9 mouse cellular contexts compared by ENCODE assay signal in the genomic region with DNA sequence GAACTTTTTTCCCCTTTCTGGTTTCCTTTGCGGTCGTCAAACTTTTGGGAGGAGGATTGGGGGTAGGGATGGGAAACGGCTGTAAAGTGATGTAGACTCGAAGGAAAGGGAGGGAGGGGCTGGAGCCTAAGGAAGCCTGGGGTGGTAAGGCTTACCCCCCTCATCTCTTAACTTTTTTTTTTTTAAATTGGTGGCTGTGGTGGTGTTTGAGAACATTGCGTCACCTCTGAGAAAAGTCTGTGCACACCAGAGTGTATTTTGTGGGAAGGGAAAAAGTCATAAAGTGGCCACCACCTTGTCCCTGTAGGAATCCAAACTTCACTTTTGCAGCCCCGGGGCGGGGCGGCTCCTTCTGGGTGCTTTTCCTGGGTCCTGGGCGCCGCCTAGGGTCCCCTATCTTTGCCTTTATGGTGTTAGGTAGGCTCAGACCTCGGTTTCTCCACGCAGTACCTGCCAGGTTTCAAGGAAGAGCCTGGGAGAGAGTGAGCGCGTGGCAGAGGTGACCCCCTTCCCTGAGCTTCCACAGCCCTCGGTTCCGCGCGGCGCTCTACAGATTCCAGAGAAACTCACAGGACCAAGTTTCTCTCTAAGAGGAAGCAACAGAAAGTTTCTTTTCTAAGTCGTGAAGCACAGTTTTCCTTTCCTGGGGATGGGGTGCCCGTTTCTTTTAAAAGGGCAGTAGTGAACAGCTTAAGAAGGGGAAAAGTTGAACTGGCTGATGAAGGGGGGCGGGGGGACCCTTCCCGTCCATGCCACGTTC. TPM values are rescaled to one million over a fixed set of nuclear protein-coding genes. Genes with fewer than 3 reads are reported as not detected.
A peak's percentile ranks its signal among the peaks of the same experiment; 100 is the strongest.
DNase-seq lines count a peak whose midpoint lies in the region; ATAC-seq and TF ChIP-seq lines count a peak whose summit lies in the region.
"Had no signal": no experiment of that assay in that cellular context is flagged by ENCODE, and none has a peak within 500 bp of the region (broad histone marks: within the 10 kb centered on the region; RNA-seq: fewer than 3 reads in every experiment).

No protein-coding gene starts in this region.

- 0% methylated on average over 24 of the region's 24 CpGs for WGBS in heart, postnatal 0 days
- under 1% methylated on average over 23 of the region's 24 CpGs for WGBS in limb, embryonic 14.5 days
- WGBS in midbrain, embryonic 16.5 days, result under 1% methylated on average over 24 of the region's 24 CpGs

- peak overlapping the region; percentile 87 for H3K27ac ChIP-seq in heart, postnatal 0 days (ENCODE audit: low read depth)
- H3K27ac ChIP-seq in limb, embryonic 14.5 days (replicated peaks; ENCODE audit: low read depth, low read length), result peak overlapping the region; percentile 97
- H3K27ac ChIP-seq in midbrain, embryonic 16.5 days (ENCODE audit: low read length), result no peak overlapping the region

- TF ChIP-seq CTCF in heart, postnatal 0 days (IDR thresholded peaks at IDR 0.05; ENCODE audit: low read depth), result no peak

- H3K4me3 ChIP-seq in heart, postnatal 0 days (ENCODE audit: low read depth, low read length), result peak overlapping the region; percentile 80
- H3K4me3 ChIP-seq in limb, embryonic 14.5 days (replicated peaks; ENCODE audit: low read length), result peak overlapping the region; percentile 88
- peak overlapping the region; percentile 72 for H3K4me3 ChIP-seq in midbrain, embryonic 16.5 days (ENCODE audit: low read depth, low read length)

- peaks cover 5% of the 10 kb centered on the region; the same call in 1 of the 2 replicates for H3K4me1 ChIP-seq in heart, postnatal 0 days (ENCODE audit: control insufficient read depth, insufficient read depth)
- H3K4me1 ChIP-seq in limb, embryonic 14.5 days (ENCODE audit: control insufficient read depth, insufficient read depth, low read length), result peaks cover 21% of the 10 kb centered on the region
- peaks cover 8% of the 10 kb centered on the region for H3K4me1 ChIP-seq in midbrain, embryonic 16.5 days (ENCODE audit: control insufficient read depth, insufficient read depth, low read length)

- peak overlapping the region; percentile 98 for H3K4me2 ChIP-seq in heart, postnatal 0 days (ENCODE audit: low read depth, low read length)
- H3K4me2 ChIP-seq in limb, embryonic 14.5 days (replicated peaks; ENCODE audit: low read depth, low read length, severe bottlenecking), result peak overlapping the region; percentile 92
- peak overlapping the region; percentile 98 for H3K4me2 ChIP-seq in midbrain, embryonic 16.5 days (ENCODE audit: low read length)

- peak overlapping the region; percentile 70 for H3K9ac ChIP-seq in heart, postnatal 0 days (replicated peaks; ENCODE audit: low read depth, low read length)
- peak overlapping the region; percentile 85 for H3K9ac ChIP-seq in limb, embryonic 14.5 days (ENCODE audit: low read depth, low read length, severe bottlenecking)
- H3K9ac ChIP-seq in midbrain, embryonic 16.5 days (ENCODE audit: low read depth, low read length), result peak overlapping the region; percentile 65; the same call in 1 of the 2 replicates

- peak; percentile 42 for ATAC-seq in heart, postnatal 0 days (ENCODE audit: insufficient read depth, low read depth)
- ATAC-seq in limb, embryonic 14.5 days (ENCODE audit: low FRiP score, low read depth), result no peak; the same call in none of the 2 replicates
- peak; percentile 61; the same call in 1 of the 2 replicates for ATAC-seq in midbrain, embryonic 16.5 days

- 0 out of 2 replicates have a peak, but pooled peaks cover 9% of the 10 kb centered on the region for H3K36me3 ChIP-seq in heart, postnatal 0 days (replicated peaks; ENCODE audit: control insufficient read depth, insufficient read depth, low read length)
- H3K36me3 ChIP-seq in limb, embryonic 14.5 days (ENCODE audit: control insufficient read depth, insufficient read depth, low read length), result peaks cover 20% of the 10 kb centered on the region
- H3K36me3 ChIP-seq in midbrain, embryonic 16.5 days (ENCODE audit: control insufficient read depth, insufficient read depth, low read length), result no peaks in the 10 kb centered on the region
- H3K36me3 ChIP-seq: G1E had no signal

- no peak for TF ChIP-seq EP300 in heart, postnatal 0 days (IDR thresholded peaks at IDR 0.05; ENCODE audit: low read depth)

- no peaks in the 10 kb centered on the region for H3K9me3 ChIP-seq in heart, postnatal 0 days (replicated peaks; ENCODE audit: control insufficient read depth, low read length)
- no peaks in the 10 kb centered on the region for H3K9me3 ChIP-seq in limb, embryonic 14.5 days (ENCODE audit: control insufficient read depth, low read length)
- no peaks in the 10 kb centered on the region for H3K9me3 ChIP-seq in midbrain, embryonic 16.5 days (replicated peaks; ENCODE audit: control insufficient read depth, low read length, poor library complexity, severe bottlenecking)
- H3K9me3 ChIP-seq: G1E had no signal

- H3K27me3 ChIP-seq in heart, postnatal 0 days (ENCODE audit: control insufficient read depth, insufficient read depth, low read length), result no peaks in the 10 kb centered on the region
- no peaks in the 10 kb centered on the region for H3K27me3 ChIP-seq in limb, embryonic 14.5 days (ENCODE audit: control insufficient read depth, insufficient read depth, low read length)
- H3K27me3 ChIP-seq in midbrain, embryonic 16.5 days (ENCODE audit: control insufficient read depth, insufficient read depth, low read depth, low read length), result peaks cover 13% of the 10 kb centered on the region

- DNase-seq in heart, adult 18-20 months, result peak; percentile 6 to 46
- no peak for DNase-seq in heart, adult 8-10 months (ENCODE audit: low spot score)
- peak; percentile 58 for DNase-seq in embryo, embryonic 11 days
- peak; percentile 20 for DNase-seq in heart, postnatal 0 days (ENCODE audit: low spot score)
- peak; percentile 35 for DNase-seq in limb, embryonic 14.5 days (ENCODE audit: low spot score)
- no peak for DNase-seq in layer of hippocampus, postnatal 25 days (ENCODE audit: extremely low spot score in 1 of 2, low spot score in 1 of 2)
- DNase-seq in layer of hippocampus, adult 11-12 months (ENCODE audit: low spot score), result no peak

- TF ChIP-seq POLR2A in limb, embryonic 14.5 days (IDR thresholded peaks at IDR 0.05; ENCODE audit: borderline replicate concordance, extremely low read depth, insufficient read depth, insufficient read length), result no peak

RNA-seq across cellular contexts. Expression of a gene that starts 0.6 kb away (rescaled TPM):
- 10 to 100 TPM; 48.4 to 59.7 TPM for total RNA-seq in heart, adult 18-20 months (2021)
- total RNA-seq in heart, adult 8-10 months (2022), result 100 to 1,000 TPM in 1 of 4 experiments, 10 to 100 TPM in 3; 27.6 to 234 (median 32.1) TPM
- 234 and 249 TPM in 2 replicates for total RNA-seq in heart, postnatal 0 days (2014; rRNA removed; ENCODE audit: low replicate concordance)
- 76.9 and 84.2 TPM in 2 replicates for polyA plus RNA-seq in heart, postnatal 0 days (2015; fragmentation: Nextera tagmentation; extraction: Ambion mirVana)
- 628 and 639 TPM in 2 replicates for polyA plus RNA-seq in limb, embryonic 14.5 days (2012; rRNA removed)
- 232 and 252 TPM in 2 replicates for polyA plus RNA-seq in limb, embryonic 14.5 days (2014; fragmentation: Nextera tagmentation; extraction: Ambion mirVana)
- 26.0 and 28.8 TPM in 2 replicates for polyA plus RNA-seq in midbrain, embryonic 16.5 days (2015; fragmentation: Nextera tagmentation; extraction: Ambion mirVana)
- total RNA-seq in layer of hippocampus, postnatal 25 days (2021), result 10 to 100 TPM; 32.8 to 57.2 TPM

Comparison
In these comparisons a context has a peak if more than half of its experiments do, and no peak if none do; other contexts are left out.
1. DNase-seq: peak in heart, adult 18-20 months (2 of 2), embryo, embryonic 11 days (single experiment), heart, postnatal 0 days (single experiment) and limb, embryonic 14.5 days (single experiment); none in heart, adult 8-10 months (single experiment), layer of hippocampus, postnatal 25 days (0 of 2) and layer of hippocampus, adult 11-12 months (single experiment).
2. Peak in every context shown above with its lines, with median percentiles within 50 percentile points of each other: H3K4me2 ChIP-seq, H3K4me3 ChIP-seq and H3K9ac ChIP-seq.